Mouse (Mus musculus) spleen, adult 12 weeks (tissue): ENCODE measurements around the gene Rbm6.

Source experiments
- DNase-seq: peaks from one replicate; pipeline ENCODE4 v3.0.0; 2022; ENCODE audit warnings: low spot score

Rbm6 gene

GRCm38 (mm10) chr9:107873137-107873536 is at the start of gene Rbm6:
Gene Rbm6 (minus strand): TSS chr9:107873237.
- no peak for DNase-seq

- no peak for DNase-seq
These were observed 46.4 kb upstream of the Rbm6 start for GRCm38 (mm10) chr9:107919441-107919840.

- DNase-seq, result no peak
These were observed 45.8 kb upstream of the Rbm6 start for GRCm38 (mm10) chr9:107918884-107919283.

GRCm38 (mm10) chr9:107917895-107918608 is 45.0 kb upstream of the Rbm6 start:
- no peak for DNase-seq

GRCm38 (mm10) chr9:107914764-107915420 is 41.9 kb upstream of the Rbm6 start:
- DNase-seq, result no peak

- no peak for DNase-seq
These were observed 37.2 kb upstream of the Rbm6 start for GRCm38 (mm10) chr9:107910025-107910769.

- no peak for DNase-seq
These were observed 35.5 kb upstream of the Rbm6 start for GRCm38 (mm10) chr9:107908410-107909158.

- no peak for DNase-seq
These were observed 34.7 kb upstream of the Rbm6 start for GRCm38 (mm10) chr9:107907801-107908120.

- no peak for DNase-seq
These were observed 34.1 kb upstream of the Rbm6 start for GRCm38 (mm10) chr9:107906967-107907800.

- no peak for DNase-seq
These were observed 33.4 kb upstream of the Rbm6 start, which contains the start of gene Mst1r for GRCm38 (mm10) chr9:107906252-107906966. Gene Mst1r (plus strand): TSS chr9:107906873.

- peak; percentile 82 for DNase-seq
These were observed 31.7 kb upstream of the Rbm6 start for GRCm38 (mm10) chr9:107904726-107905125.

GRCm38 (mm10) chr9:107901627-107901914 is 28.5 kb upstream of the Rbm6 start:
- no peak for DNase-seq

GRCm38 (mm10) chr9:107900840-107901626 is 28.0 kb upstream of the Rbm6 start:
- DNase-seq, result no peak

- DNase-seq, result no peak
These were observed 26.8 kb upstream of the Rbm6 start for GRCm38 (mm10) chr9:107899855-107900254.

- no peak for DNase-seq
These were observed 25.5 kb upstream of the Rbm6 start for GRCm38 (mm10) chr9:107898563-107898962.

GRCm38 (mm10) chr9:107891023-107891422 is 18.0 kb upstream of the Rbm6 start:
- DNase-seq, result no peak

- DNase-seq, result no peak
These were observed 17.2 kb upstream of the Rbm6 start for GRCm38 (mm10) chr9:107890260-107890659.

- DNase-seq, result no peak
These were observed 15.3 kb upstream of the Rbm6 start for GRCm38 (mm10) chr9:107888267-107888850.

- peak; percentile 77 for DNase-seq
These were observed 14.8 kb upstream of the Rbm6 start, which contains the start of gene Mon1a for GRCm38 (mm10) chr9:107887804-107888266. Gene Mon1a (plus strand): TSS chr9:107888151.

- DNase-seq, result no peak
These were observed 7.4 kb upstream of the Rbm6 start for GRCm38 (mm10) chr9:107880411-107880810.
